Mouse (Mus musculus): ENCODE data around the gene Pm20d1. TPM values are rescaled to one million over a fixed set of nuclear protein-coding genes. Genes with fewer than 3 reads are reported as not detected.

Gene Pm20d1
- polyA plus RNA-seq, 1 experiment from 2014 or later: 0.82 TPM

- Histone ChIP-seq H3K4me1 (no peaks in the 10 kb centered on the region), H3K4me3 (no peak overlapping the region), H3K36me3 (no peaks in the 10 kb centered on the region), H3K27ac (replicated peaks) (no peak overlapping the region), H3K27me3 (0 out of 2 replicates have a peak, but pooled peaks cover under 1% of the 10 kb centered on the region), H3K4me2 (replicated peaks) (no peak overlapping the region), H3K9ac (replicated peaks) (no peak overlapping the region), H3K9me3 (no peaks in the 10 kb centered on the region)
- WGBS: 92% methylated on average over 10 of the region's 10 CpGs
- no peak for ATAC-seq (ENCODE audit: low FRiP score, low read depth)
Observed at GRCm38 (mm10) chr1:131820887-131821328, 23.7 kb downstream of the Pm20d1 start.

DNA sequence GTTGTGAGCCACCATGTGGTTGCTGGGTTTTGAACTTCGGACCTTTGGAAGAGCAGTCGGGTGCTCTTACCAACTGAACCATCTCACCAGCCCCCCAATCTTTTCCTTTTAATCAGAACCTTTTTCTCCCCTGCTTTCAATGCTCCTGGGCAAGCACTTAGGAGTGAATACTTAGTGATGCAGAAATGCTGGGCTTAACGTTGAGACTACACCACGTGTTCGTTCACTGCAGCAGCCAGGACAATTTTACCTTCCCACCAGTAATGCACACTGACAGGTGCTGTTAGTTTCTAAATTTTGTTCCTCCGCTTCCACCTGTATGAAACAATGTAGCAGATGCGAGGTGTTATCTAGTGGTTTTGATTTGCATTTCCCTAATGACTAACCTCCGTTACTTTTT is 25.1 kb downstream of the Pm20d1 start:
- H3K27me3 ChIP-seq: peaks cover 3% of the 10 kb centered on the region; the same call in 1 of the 2 replicates
- WGBS: 82% methylated on average over 8 of the region's 8 CpGs
- H3K4me2 ChIP-seq (replicated peaks): no peak overlapping the region
- no peaks in the 10 kb centered on the region for H3K36me3 ChIP-seq
- H3K9me3 ChIP-seq: no peaks in the 10 kb centered on the region
- ATAC-seq (ENCODE audit: low FRiP score, low read depth): no peak
- no peak overlapping the region for H3K27ac ChIP-seq (replicated peaks)
- H3K4me3 ChIP-seq: no peak overlapping the region
- no peak overlapping the region for H3K9ac ChIP-seq (replicated peaks)
- peaks cover 4% of the 10 kb centered on the region for H3K4me1 ChIP-seq

DNA sequence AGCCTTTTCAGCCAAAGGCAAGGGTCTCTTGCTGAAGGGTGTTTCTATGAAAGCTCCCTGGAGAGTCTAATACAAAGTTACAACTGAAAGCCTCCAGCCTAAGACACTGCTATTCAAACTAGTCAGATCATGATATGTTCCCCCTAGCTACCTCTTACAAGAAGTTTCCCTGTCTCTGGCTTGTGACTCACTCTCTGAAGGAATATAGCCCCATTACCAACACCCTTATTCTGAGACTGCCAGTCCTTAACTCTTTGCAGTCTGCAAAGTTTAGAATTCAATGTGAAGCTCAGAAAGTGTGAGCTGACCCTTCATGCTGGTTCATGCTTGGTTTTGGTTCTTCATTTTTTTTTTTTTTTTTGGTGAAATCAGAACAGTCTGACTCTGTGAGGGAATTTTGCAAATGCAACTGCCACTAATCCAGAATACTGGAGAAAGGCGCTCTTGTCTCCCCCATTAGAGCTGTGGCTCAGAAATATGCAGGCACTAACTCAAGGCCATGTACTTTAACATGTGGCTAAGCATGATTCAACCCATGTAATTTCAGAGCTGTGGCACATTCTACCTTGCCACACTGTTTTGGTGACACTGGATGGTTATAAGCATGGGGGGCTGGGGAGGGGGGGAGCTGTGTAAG is 25.8 kb downstream of the Pm20d1 start:
- WGBS: 91% methylated on average over 1 of the region's 1 CpGs
- peaks cover 3% of the 10 kb centered on the region; the same call in 1 of the 2 replicates for H3K27me3 ChIP-seq
- ATAC-seq (ENCODE audit: low FRiP score, low read depth): no peak

GRCm38 (mm10) chr1:131823563-131823962 is 26.4 kb downstream of the Pm20d1 start:
- 76% methylated on average over 5 of the region's 5 CpGs for WGBS
- H3K36me3 ChIP-seq: no peaks in the 10 kb centered on the region
- ATAC-seq (ENCODE audit: low FRiP score, low read depth): no peak

More for the DNA sequence above, 25.8 kb downstream of the Pm20d1 start:
- H3K9me3 ChIP-seq: no peaks in the 10 kb centered on the region
- peaks cover 6% of the 10 kb centered on the region for H3K4me1 ChIP-seq
- H3K4me2 ChIP-seq (replicated peaks): no peak overlapping the region
- H3K36me3 ChIP-seq: no peaks in the 10 kb centered on the region
- no peak overlapping the region for H3K4me3 ChIP-seq
- H3K9ac ChIP-seq (replicated peaks): no peak overlapping the region
- no peak overlapping the region for H3K27ac ChIP-seq (replicated peaks)

GRCm38 (mm10) chr1:131824528-131825181 is 27.5 kb downstream of the Pm20d1 start:
- Histone ChIP-seq H3K4me2 (replicated peaks) (no peak overlapping the region), H3K27ac (replicated peaks) (no peak overlapping the region), H3K36me3 (no peaks in the 10 kb centered on the region), H3K4me3 (no peak overlapping the region), H3K9ac (replicated peaks) (no peak overlapping the region), H3K9me3 (no peaks in the 10 kb centered on the region), H3K4me1 (peaks cover 18% of the 10 kb centered on the region), H3K27me3 (peaks cover 3% of the 10 kb centered on the region; the same call in 1 of the 2 replicates)
- ATAC-seq (ENCODE audit: low FRiP score, low read depth): no peak
- WGBS: 90% methylated on average over 11 of the region's 11 CpGs

More at GRCm38 (mm10) chr1:131823563-131823962, 26.4 kb downstream of the Pm20d1 start:
- Histone ChIP-seq H3K4me2 (replicated peaks) (no peak overlapping the region), H3K27ac (replicated peaks) (no peak overlapping the region), H3K4me1 (peaks cover 7% of the 10 kb centered on the region), H3K4me3 (no peak overlapping the region), H3K9ac (replicated peaks) (no peak overlapping the region), H3K9me3 (no peaks in the 10 kb centered on the region), H3K27me3 (peaks cover 3% of the 10 kb centered on the region; the same call in 1 of the 2 replicates)

- H3K4me2 ChIP-seq (replicated peaks): peak within 1 kb of the TSS; percentile 83
- ATAC-seq (ENCODE audit: low FRiP score, low read depth): no peak; the same call in none of the 2 replicates
- peak within 1 kb of the TSS; percentile 79 for H3K4me3 ChIP-seq
- no peaks in the 10 kb centered on the region for H3K9me3 ChIP-seq
- H3K4me1 ChIP-seq: peaks cover 25% of the 10 kb centered on the region
- H3K27me3 ChIP-seq: peaks cover 3% of the 10 kb centered on the region; the same call in 1 of the 2 replicates
- WGBS: 2% methylated on average over 25 of the region's 25 CpGs
- H3K9ac ChIP-seq (replicated peaks): peak within 1 kb of the TSS; percentile 81
- peaks cover 14% of the 10 kb centered on the region; the same call in 1 of the 2 replicates for H3K36me3 ChIP-seq
- H3K27ac ChIP-seq (replicated peaks): peak within 1 kb of the TSS; percentile 69
Observed at GRCm38 (mm10) chr1:131827207-131827786, 30.1 kb downstream of the Pm20d1 start, which contains the start of gene Slc41a1. Slc41a1 (plus strand) TSS chr1:131827493.

DNA sequence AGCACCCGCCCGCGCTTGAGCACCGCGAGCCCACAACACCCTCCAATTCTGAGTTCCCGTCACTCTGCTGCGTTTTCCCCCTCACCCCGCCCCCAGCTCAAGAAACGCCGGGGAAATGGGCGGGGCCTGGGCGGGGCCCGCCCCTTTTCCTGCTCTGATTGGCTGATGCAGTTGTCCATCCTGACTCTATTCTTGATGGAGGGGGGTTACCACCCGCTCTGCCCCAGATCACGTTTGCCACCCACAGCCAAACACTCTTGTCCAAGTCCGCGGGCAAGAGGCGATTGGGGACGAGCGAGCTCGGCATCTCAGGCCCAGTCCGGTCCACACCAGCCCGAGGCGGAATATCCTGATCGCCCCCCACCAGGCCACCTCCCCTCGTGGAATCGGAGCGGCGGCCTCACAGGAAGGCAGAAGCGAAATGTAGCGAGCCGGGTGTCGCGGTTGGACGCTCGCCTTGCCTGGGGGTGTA is 30.6 kb downstream of the Pm20d1 start:
- peaks cover 3% of the 10 kb centered on the region; the same call in 1 of the 2 replicates for H3K27me3 ChIP-seq
- peak overlapping the region; percentile 79 for H3K4me3 ChIP-seq
- peaks cover 26% of the 10 kb centered on the region for H3K4me1 ChIP-seq
- peak overlapping the region; percentile 83 for H3K4me2 ChIP-seq (replicated peaks)
- peak overlapping the region; percentile 69 for H3K27ac ChIP-seq (replicated peaks)
- H3K9ac ChIP-seq (replicated peaks): peak overlapping the region; percentile 81
- no peaks in the 10 kb centered on the region for H3K9me3 ChIP-seq
- peaks cover 16% of the 10 kb centered on the region; the same call in 1 of the 2 replicates for H3K36me3 ChIP-seq
- ATAC-seq (ENCODE audit: low FRiP score, low read depth): peak; percentile 96
- under 1% methylated on average over 36 of the region's 36 CpGs for WGBS

DNA sequence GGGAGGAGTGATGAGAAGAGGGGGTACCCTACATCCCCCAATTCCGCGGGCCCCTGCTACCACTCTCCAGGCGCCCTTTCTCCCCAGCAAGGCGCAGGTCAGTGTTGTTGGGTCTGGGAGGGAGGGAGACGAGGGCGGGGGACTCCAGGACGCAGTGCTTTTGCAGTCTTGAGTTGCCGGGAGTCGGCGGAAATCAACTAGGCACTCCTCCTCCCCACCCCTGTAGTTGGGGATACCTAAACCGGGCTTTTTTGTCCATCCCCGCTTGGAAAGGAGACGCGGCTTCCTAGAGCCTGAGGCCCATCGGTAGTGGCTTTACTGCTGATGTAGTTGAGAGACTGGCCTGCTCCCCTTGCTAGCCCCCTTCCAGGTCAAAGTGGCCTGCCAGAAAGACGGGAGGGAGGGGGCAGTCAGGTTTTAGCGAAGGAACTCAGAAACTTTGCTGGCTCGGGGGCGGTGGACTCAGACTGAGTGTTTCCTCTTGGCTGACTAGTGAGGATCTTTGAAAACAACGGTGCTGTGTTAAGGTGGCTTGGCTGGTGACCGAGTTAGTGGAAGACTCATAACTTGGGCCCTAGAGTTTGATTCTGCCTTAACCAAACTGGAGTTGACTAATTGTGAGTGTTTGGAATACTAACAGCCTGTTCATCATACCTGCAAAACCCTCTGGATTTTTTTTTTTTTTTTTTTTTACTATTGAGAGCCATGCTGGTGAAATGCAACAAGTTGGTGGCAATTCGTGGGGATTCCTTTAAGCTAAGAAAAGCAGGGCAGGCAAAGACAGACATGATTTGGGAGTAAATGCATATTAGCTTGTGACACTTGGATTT is 31.3 kb downstream of the Pm20d1 start:
- H3K36me3 ChIP-seq: peaks cover 16% of the 10 kb centered on the region; the same call in 1 of the 2 replicates
- peak overlapping the region; percentile 83 for H3K4me2 ChIP-seq (replicated peaks)
- ATAC-seq (ENCODE audit: low FRiP score, low read depth): peak; percentile 77
- 2% methylated on average over 22 of the region's 22 CpGs for WGBS
- peak overlapping the region; percentile 79 for H3K4me3 ChIP-seq
- H3K27ac ChIP-seq (replicated peaks): peak overlapping the region; percentile 69
- H3K9me3 ChIP-seq: no peaks in the 10 kb centered on the region
- H3K27me3 ChIP-seq: peaks cover 3% of the 10 kb centered on the region; the same call in 1 of the 2 replicates
- H3K4me1 ChIP-seq: peaks cover 26% of the 10 kb centered on the region
- H3K9ac ChIP-seq (replicated peaks): peak overlapping the region; percentile 81

DNA sequence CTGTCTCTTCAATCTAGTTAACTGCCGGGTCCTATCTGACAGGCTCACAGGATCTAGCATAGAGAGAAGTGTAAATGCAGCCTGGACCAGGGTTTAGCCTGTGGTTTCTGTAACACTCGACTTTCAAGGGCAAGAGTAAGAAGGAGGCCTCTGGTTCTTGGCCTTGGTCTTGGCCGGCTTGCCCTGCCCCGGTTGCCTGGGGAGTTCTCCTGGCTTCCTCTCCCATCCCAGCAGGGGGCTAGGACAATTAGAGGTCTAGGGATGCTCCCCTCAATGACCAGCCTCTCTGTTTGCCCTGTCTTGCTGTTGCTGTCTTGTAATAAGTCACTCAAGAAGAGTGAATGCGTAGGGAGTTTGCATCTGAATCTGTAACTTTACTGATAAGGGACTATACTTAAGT is 32.1 kb downstream of the Pm20d1 start:
- H3K27me3 ChIP-seq: peaks cover 3% of the 10 kb centered on the region; the same call in 1 of the 2 replicates
- peak overlapping the region; percentile 83 for H3K4me2 ChIP-seq (replicated peaks)
- no peaks in the 10 kb centered on the region for H3K9me3 ChIP-seq
- ATAC-seq (ENCODE audit: low FRiP score, low read depth): no peak
- 0 out of 2 replicates have a peak overlapping the region, but pooled peaks have one; percentile 2 for H3K9ac ChIP-seq (replicated peaks)
- 50% methylated on average over 5 of the region's 5 CpGs for WGBS
- H3K4me3 ChIP-seq: peak overlapping the region; percentile 79
- H3K4me1 ChIP-seq: peaks cover 26% of the 10 kb centered on the region
- H3K36me3 ChIP-seq: peaks cover 16% of the 10 kb centered on the region; the same call in 1 of the 2 replicates
- no peak overlapping the region for H3K27ac ChIP-seq (replicated peaks)

- Histone ChIP-seq H3K4me2 (replicated peaks) (no peak overlapping the region), H3K27me3 (peaks cover 3% of the 10 kb centered on the region; the same call in 1 of the 2 replicates), H3K9ac (replicated peaks) (no peak overlapping the region), H3K4me1 (peaks cover 26% of the 10 kb centered on the region), H3K9me3 (no peaks in the 10 kb centered on the region), H3K27ac (replicated peaks) (no peak overlapping the region), H3K36me3 (peaks cover 16% of the 10 kb centered on the region; the same call in 1 of the 2 replicates), H3K4me3 (no peak overlapping the region)
- WGBS: 91% methylated on average over 15 of the region's 15 CpGs
- ATAC-seq (ENCODE audit: low FRiP score, low read depth): no peak
Observed at GRCm38 (mm10) chr1:131830561-131830960, 33.4 kb downstream of the Pm20d1 start.
